Mouse (Mus musculus) olfactory bulb, adult 2 months (tissue): ENCODE results near the gene Mier2.

Experiments used
- CTCF ChIP-seq: fragments of 200-500 bp; IDR thresholded peaks from 2 replicates; pipeline ENCODE4 v1.5.1; 2012; ENCODE audit warnings: low read depth, mild to moderate bottlenecking, low read length, moderate library complexity; ENCODE audit not compliant: insufficient read depth
- POLR2A ChIP-seq: fragments of 200-500 bp; IDR thresholded peaks from 2 replicates; pipeline ENCODE4 v1.6.1; 2012; ENCODE audit warnings: mild to moderate bottlenecking, low read depth, low read length, moderate library complexity; ENCODE audit not compliant: insufficient read depth

DNA sequence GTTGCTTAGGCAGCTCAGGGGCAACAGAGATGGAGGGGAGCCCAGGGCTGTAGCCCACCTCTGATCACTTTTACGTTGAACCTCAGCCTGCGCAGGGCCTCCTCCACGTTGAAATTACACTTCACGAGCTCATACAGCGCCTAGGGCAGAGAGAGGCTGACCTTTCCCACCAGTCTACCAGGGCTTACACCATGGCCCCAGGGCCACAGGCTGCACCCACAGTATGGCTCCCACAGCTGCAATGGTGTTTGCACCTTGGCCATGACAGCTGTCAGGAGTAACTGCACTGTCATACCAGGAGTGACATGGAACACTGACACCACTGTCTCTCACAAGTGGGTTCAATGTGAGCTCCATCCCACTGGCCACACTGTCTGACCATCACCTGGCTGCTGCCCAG, 10.4 kb downstream of the Mier2 start:
- TF ChIP-seq POLR2A (no peak), CTCF (no peak)
